Mouse (Mus musculus) heart, postnatal 10 days (tissue): ENCODE measurements around the gene Ubxn10. TPM values are rescaled to one million over a fixed set of nuclear protein-coding genes. Genes with fewer than 3 reads are reported as not detected.
A peak's percentile ranks its signal among the peaks of the same experiment; 100 is the strongest.

Experiments used
- DNase-seq, 2 experiments: peaks; one replicate each; pipeline ENCODE4 v3.0.0; 2021
- intact Hi-C: fragments of 180-260 bp; cut with DNase I; formaldehyde crosslinking; loops from one replicate; pipeline ENCODE4 v1.15.1; 2025
- total RNA-seq, 2 experiments: library from RNA; stranded (reverse); gene quantifications; 2 replicates each; pipeline ENCODE4 v1.2.3; 2021

Gene Ubxn10
- total RNA-seq, 2 experiments from 2014 or later = 1.7 to 2.8 TPM

GRCm38 (mm10) chr4:138703591-138703990, 33.4 kb downstream of the Ubxn10 start:
- intact Hi-C loops = loop anchor here (5.0 kb wide), 1 partner anchor 141 kb away; no protein-coding TSS in a partner anchor
- DNase-seq = no peak

DNA sequence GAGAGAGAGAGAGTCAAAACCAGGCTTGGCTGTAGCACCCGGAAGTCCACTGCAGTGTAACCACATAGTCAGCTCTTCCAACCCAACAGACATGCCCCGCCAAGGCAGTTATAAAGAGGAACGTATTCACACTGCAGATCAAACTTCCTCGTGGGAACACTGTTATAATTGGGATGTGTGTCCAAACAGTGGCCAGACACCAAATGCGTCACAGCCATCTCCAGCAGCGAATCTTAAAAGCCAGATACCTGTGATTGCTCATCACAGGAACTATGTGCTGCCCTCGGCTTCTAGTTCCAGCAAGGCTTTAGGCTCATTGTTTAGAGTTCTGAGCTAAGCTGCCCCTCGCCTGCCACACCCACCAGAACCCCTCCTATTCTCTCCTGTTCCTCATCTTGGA, 34.4 kb downstream of the Ubxn10 start:
- DNase-seq = no peak
- intact Hi-C loops = loop anchor here (5.0 kb wide), 1 partner anchor 140 kb away; no protein-coding TSS in a partner anchor

DNA sequence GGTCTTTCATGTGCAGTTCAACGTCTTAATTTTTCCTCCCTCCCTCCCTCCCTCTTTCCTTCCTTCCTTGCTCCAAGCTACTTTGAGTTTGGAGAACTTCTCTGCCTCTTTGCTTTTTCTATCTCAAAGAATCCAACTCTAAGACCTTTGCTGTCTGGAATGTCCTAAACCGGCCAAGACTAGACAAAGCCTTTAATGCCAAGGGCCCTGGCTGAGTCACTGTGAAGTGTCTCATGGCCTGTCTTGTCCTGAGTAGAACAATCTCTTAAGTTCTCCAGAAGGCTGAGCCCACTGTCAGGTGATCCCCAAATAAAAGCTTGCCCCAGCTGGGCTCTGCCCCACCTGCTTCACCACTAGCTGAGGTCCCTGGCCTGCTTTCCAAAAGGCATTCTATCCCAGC, 34.9 kb downstream of the Ubxn10 start:
- intact Hi-C loops = loop anchor here (5.0 kb wide), 1 partner anchor 140 kb away; no protein-coding TSS in a partner anchor
- DNase-seq = no peak

GRCm38 (mm10) chr4:138701111-138701510, 35.9 kb downstream of the Ubxn10 start:
- DNase-seq = no peak
- intact Hi-C loops = loop anchor here (5.0 kb wide), 1 partner anchor 139 kb away; no protein-coding TSS in a partner anchor

DNA sequence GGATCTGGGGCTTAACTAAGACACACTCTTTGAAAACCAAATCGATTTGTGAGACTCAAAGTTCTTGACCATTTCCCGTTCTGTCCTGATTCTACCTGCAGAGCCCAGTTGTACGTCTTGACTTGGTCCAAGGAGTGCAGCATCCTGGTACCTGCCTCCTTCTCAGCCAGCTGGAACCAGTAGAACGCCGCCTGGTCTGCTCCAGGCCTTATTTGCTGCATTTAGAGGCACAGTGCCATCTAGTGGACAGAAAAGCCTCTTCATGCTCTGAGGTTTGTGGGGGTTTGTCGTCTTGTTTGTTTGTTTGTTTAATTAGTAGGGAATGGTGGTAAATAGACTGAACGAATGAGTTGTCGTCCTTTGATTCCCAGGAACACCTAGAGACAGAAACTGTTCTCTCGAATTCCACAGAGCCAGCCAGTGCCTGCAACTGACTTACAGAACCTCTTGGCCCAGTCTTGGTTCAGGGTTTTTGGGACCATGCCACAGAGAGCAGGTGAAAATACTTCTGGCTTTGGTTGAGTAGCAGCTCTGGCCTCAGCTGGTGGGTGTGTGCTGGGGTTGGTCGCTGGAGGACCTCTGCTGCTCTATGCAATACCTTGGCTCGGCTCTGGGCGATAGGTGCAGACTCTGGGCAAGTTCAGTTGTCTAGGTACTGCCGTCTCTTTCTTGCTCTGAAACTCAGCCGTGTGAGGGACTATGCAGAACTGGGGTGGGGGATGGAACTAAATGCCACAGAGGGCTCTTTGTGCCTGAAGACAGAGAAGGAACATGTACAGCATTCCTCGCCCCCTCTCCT, 36.6 kb downstream of the Ubxn10 start:
- intact Hi-C loops = loop anchor here (1.0 to 5.0 kb wide), 2 partner anchors 138 to 253 kb away; no protein-coding TSS in a partner anchor

DNA sequence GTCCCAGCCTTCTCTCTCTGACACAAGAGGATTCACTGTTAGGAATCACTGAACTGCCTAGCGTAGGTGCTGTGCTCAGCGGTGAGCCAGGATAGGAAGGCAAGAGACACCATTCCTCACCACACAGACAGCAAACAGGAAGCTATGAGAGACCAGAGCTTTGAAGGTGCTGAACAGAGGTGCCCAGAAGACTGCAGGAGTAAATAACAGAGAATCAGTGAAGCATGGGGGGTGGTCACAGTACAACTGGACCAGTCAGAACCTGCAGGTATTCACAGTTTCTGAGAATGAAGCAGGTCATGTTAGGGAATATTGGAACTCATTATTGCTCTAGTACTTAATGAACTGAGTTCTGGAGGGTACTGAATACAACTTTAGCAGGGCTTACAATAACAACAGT, 38.7 kb downstream of the Ubxn10 start:
- intact Hi-C loops = no loop called here
- DNase-seq = no peak

More for the DNA sequence above, 36.6 kb downstream of the Ubxn10 start:
- peak; percentile 53 to 73 for DNase-seq

DNA sequence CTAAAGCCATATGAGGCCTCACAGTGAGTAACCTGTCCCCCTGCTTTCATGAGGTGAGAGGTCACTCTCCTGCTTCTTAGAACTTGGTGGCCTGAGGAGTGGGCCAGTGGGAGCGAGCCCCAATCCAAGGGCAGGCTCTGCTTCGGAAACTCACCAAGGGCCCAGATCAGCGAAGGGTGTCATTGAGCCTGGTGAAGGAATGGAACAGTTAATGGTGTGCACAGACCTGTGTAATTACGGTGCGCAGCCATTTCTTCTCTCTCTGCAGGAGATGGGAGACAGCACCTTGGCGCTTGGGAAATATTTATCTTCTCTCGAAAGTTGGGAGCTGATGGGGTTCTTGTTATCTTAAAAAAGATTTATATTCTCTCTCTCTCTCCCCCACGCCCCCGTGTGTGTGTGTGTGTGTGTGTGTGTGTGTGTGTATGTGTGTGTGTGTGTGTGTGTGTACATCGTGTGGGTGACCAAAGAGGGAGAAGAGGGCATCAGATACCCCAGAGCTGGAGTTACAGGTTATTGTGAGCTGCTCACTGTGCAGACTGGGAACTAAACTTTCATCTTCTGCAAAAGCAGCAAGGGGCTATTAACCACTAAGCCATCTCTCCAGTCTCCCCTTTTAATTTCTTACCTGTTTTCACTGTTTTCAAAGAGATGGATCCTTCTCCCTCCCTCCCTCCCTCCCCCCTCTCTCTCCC, 39.7 kb downstream of the Ubxn10 start:
- no peak for DNase-seq
- intact Hi-C loops = no loop called here

GRCm38 (mm10) chr4:138696720-138697119, 40.2 kb downstream of the Ubxn10 start:
- intact Hi-C loops = no loop called here
- no peak for DNase-seq

DNA sequence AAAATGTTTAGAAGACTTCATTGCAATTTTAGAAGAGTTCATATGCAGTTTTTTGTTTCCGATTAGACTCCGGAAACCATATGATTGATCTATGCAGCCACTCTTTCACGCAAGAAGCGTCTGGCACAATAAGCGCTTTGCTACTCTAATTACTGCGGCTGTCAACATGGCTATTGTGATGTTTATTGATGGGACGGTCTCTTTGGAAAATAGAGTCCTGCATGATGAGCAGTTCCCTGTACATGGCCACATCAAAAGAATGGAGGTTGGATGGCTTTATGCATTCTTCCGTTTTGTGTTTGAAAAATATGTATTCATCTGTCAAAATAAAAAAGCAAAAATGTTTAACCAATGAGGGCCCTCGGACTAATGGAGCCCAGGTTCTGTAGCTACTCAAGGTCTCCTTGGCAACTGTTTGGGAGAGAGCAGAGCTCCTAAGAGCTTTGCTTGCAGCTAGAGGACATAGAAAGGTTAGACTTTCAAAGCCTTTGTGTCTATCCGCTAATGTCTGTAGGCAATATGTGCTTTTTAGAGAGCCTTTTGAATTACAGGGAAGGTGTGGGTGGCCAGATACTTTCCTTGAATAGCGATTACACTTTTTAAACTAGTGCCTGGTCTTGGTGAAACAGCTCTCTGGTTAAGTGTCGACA, 43.8 kb downstream of the Ubxn10 start:
- intact Hi-C loops = no loop called here
- DNase-seq = no peak

- intact Hi-C loops = no loop called here
Measured at GRCm38 (mm10) chr4:138691443-138692181, 45.4 kb downstream of the Ubxn10 start.

GRCm38 (mm10) chr4:138690561-138690960, 46.4 kb downstream of the Ubxn10 start:
- intact Hi-C loops = no loop called here
- no peak for DNase-seq

More at GRCm38 (mm10) chr4:138691443-138692181, 45.4 kb downstream of the Ubxn10 start:
- DNase-seq = no peak

GRCm38 (mm10) chr4:138689094-138689512, 47.9 kb downstream of the Ubxn10 start:
- DNase-seq = no peak
- intact Hi-C loops = no loop called here

DNA sequence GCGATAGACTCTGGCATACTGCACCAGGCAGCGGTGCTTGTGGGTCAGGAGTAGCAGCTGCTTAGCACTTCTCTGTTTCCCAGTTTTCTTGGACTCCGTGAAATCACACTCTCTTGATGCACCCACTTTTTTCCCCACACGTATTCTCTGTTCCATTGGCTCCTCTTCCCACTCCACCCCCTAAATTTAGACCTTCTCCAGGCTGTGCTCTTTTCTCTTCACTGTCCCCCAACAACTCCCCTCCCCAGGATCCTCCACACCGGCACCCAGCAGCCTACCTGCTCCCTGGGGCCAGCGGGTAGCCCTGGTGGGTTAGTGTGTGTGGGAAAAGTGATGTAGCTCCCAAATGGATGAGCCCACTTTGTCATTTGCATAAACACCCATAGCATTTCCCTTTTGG, 51.2 kb downstream of the Ubxn10 start:
- intact Hi-C loops = no loop called here
- DNase-seq = no peak

DNA sequence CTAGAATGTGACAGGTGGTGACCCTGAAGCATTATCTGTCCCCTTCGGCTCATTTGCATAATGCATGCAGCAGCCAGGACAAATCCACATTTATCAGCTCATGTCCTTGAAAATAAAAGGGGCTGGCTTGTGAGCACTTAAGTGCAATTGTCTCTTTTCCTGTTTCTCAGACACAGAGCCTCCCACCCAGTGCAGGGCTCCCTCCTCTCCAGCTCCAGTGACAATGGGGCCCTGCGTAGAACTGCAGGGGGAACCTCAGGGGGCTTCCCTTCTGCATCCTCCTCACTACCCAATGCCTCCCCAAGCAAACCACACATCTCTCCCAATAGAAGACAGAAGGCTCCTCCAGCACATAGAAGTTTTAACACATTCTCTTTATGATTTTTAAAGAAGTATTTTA, 54.2 kb downstream of the Ubxn10 start:
- intact Hi-C loops = no loop called here
- DNase-seq = no peak

DNA sequence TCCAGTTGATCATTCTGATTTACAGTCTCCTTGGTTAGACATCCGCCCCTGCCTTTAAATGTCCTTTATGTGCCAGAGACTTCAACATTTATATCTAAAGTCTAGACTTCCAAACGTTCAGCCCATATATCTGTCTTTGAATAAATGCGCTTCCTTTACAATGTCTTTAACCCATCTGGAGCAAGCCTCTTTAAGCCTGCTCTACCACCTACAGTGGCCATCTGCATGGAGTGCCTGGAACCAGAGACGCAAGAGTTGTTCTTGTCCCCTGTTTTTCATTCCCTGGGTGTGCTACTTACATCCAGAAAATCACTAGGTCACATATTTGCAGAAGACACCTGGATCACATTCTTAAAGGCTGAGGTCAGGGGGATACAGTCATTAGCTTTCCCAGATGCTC, 56.8 kb downstream of the Ubxn10 start:
- intact Hi-C loops = no loop called here
- DNase-seq = no peak

DNA sequence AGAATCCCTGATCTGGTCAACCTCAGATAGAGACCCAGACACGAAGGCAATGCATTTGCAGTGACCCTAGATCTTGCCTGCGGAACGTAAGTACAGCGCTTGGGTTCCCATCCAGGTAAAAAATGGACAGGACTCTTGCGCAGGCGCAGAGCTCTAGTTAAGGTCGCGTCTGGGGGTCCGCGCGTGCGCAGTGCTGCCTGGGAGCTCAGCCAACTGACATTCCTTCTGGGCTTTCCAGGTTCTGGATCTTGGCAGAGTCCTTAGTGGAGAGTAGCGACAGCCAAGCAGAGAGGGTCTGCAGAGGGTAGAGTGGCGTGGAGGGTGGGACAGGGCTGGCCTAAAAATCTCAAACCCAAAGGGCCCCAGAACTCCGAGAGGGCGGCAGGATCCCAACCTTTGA, 59.4 kb downstream of the Ubxn10 start:
- DNase-seq = no peak
- intact Hi-C loops = no loop called here

GRCm38 (mm10) chr4:138676480-138676879, 60.5 kb downstream of the Ubxn10 start:
- intact Hi-C loops = no loop called here
- peak; percentile 22 to 39 for DNase-seq

GRCm38 (mm10) chr4:138672160-138672559, 64.8 kb downstream of the Ubxn10 start:
- intact Hi-C loops = no loop called here
- DNase-seq = no peak

- intact Hi-C loops = no loop called here
- DNase-seq = no peak
Measured at GRCm38 (mm10) chr4:138670093-138670889, 66.7 kb downstream of the Ubxn10 start.

- intact Hi-C loops = no loop called here
- no peak for DNase-seq
Measured at GRCm38 (mm10) chr4:138666521-138666920, 70.4 kb downstream of the Ubxn10 start.
